Mouse (Mus musculus) T-cell, adult 66 days (primary cell): ENCODE measurements around the gene Trim7. TPM values are rescaled to one million over a fixed set of nuclear protein-coding genes. Genes with fewer than 3 reads are reported as not detected.

Source experiments
- total RNA-seq, 2 experiments: library from RNA; stranded (reverse); gene quantifications; 3 replicates in 1 of 2; 4 replicates in 1 of 2; pipeline ENCODE4 v1.2.4; 2023

Gene Trim7
- total RNA-seq: under 1 TPM; 0.30 to 0.58 TPM

DNA sequence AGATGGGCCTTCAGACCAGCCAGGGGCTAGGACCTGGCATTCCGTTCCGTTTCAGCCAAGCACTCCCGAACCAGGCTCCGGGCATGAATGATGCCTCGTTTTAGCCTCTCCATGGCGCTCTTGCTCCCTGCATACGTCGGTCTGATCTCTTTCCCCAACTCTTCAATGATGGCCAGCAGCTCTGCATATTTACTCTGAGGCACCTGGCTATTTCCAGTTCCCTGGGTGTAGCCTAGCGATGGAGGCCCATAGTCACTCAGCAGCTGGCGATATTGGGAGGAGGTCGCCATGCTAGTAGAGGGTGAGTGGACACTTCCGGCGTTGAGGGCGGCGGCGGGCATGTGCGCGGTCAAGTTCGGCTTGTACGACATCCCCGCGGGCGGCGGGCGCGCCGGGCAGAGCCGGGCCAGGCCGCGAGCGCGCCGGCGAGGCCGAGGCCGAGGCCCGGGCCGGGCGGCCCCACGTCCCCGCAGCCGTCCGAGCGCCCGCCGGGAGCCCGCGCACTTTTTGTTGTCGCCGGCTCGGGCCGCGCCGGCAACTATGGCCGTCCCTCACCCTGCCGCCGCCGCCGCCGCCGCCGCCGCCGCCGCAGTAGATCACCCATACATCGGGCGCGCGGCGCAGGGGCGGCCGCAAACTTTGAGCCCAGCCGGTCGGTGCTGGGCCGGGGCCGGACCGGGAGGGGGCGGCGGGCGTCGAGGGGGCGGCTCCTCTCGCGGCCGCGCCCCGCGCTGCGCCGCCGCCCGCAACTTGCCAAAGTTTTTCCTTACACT lies at the start of gene Trim7, which contains the start of gene Gm12184:
Trim7 (plus strand) TSS at position 162 of the 773 bp plus-strand sequence.
Gm12184 (minus strand) TSS at position 677 of the 773 bp plus-strand sequence.

GRCm38 (mm10) chr11:48799921-48800701 lies 25.8 kb upstream of the Trim7 start, which contains the start of gene Rack1:
Gene Rack1, plus strand, starts transcription at chr11:48800332.

GRCm38 (mm10) chr11:48816800-48817665 lies 8.9 kb upstream of the Trim7 start, which contains the start of gene Trim41:
Gene Trim41, minus strand, starts transcription at chr11:48817353.

DNA sequence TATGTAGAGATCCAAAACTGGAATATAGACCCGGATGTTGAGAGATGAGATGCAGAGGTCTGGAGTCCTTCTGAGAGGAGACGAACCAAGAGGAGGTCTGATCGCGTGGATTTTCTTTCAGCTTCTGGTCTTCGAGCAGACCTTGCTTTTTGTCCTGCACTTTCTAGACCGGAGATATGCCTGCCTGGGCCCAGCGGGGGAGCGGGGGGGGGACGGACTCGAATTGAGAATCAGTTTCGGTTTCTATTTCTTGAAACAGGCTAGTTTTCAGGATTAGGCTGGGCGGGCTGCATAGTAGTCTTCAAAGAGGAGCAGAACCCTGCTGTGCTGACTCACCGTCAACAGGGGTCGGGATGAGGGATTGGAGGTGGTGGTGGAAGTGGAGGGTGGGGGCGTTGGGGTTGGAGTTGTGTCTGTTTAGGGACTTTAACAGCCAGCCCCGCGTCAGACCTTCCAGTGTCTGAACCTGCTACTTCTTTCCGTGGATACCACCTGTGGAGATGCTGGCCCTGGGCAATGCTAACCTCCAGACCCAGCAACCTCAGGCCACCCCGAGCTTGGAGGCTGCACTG lies 45.3 kb downstream of the Trim7 start, which contains the start of gene Irgm1:
Irgm1 (minus strand) TSS at position 483 of the 572 bp plus-strand sequence.

Other genes with a start within 250 kb of the Trim7 start
- 1,000 to 10,000 TPM; 2,114 to 2,159 TPM for gene Rack1, start 25.8 kb upstream of the Trim7 start, total RNA-seq
- gene Trim41, start 8.8 kb upstream of the Trim7 start, total RNA-seq: 10 to 100 TPM; 37.3 to 42.7 TPM
- gene Gm12184, start 515 bp downstream of the Trim7 start, total RNA-seq: 1 to 10 TPM in 1 of 2 experiments, under 1 TPM in 1; 0.62 to 1.0 TPM
- gene Irgm1, start 45.5 kb downstream of the Trim7 start, total RNA-seq: 10 to 100 TPM; 65.2 to 84.0 TPM
- 10 to 100 TPM; 24.2 to 24.6 TPM for gene Gm5431, start 76.1 kb downstream of the Trim7 start, total RNA-seq
- gene Psme2b, start 120.0 kb downstream of the Trim7 start, total RNA-seq: 10 to 100 TPM; 45.9 to 57.5 TPM
- 1 to 10 TPM; 1.5 to 2.0 TPM for gene Olfr56, start 152.7 kb downstream of the Trim7 start, total RNA-seq
- 10 to 100 TPM; 71.1 to 76.5 TPM for gene 9930111J21Rik1, start 153.3 kb downstream of the Trim7 start, total RNA-seq
- 10 to 100 TPM; 65.7 to 68.5 TPM for gene Gm12185, start 166.1 kb downstream of the Trim7 start, total RNA-seq
- gene Tgtp1, start 168.0 kb downstream of the Trim7 start, total RNA-seq: 100 to 1,000 TPM in 1 of 2 experiments, 10 to 100 TPM in 1; 79.4 to 106 TPM
- gene 9930111J21Rik2, start 225.1 kb downstream of the Trim7 start, total RNA-seq: 10 to 100 TPM; 88.2 to 95.5 TPM
- 10 to 100 TPM; 52.8 to 79.9 TPM for gene Tgtp2, start 238.1 kb downstream of the Trim7 start, total RNA-seq